Mouse (Mus musculus): Measurements from ENCODE around the gene Cenpa. TPM values are rescaled to one million over a fixed set of nuclear protein-coding genes. Genes with fewer than 3 reads are reported as not detected.

Cenpa gene
- polyA plus RNA-seq, 1 experiment from 2014 or later = 175 TPM

- H3K4me3 ChIP-seq (replicated peaks; ENCODE audit: low read length) = no peak overlapping the region
- peaks cover 20% of the 10 kb centered on the region for H3K27me3 ChIP-seq (ENCODE audit: control insufficient read depth, insufficient read depth, low read length)
- no peak for ATAC-seq (ENCODE audit: insufficient read depth, low FRiP score)
- 73% methylated on average over 10 of the region's 10 CpGs for WGBS
- no peaks in the 10 kb centered on the region for H3K36me3 ChIP-seq (ENCODE audit: control insufficient read depth, insufficient read depth, low read length)
- no peak overlapping the region for H3K4me2 ChIP-seq (ENCODE audit: low read depth, low read length)
- H3K9ac ChIP-seq (ENCODE audit: low read length) = no peak overlapping the region
- H3K4me1 ChIP-seq (ENCODE audit: control insufficient read depth, insufficient read depth, low read length) = peaks cover 5% of the 10 kb centered on the region; the same call in 1 of the 2 replicates
- no peaks in the 10 kb centered on the region for H3K9me3 ChIP-seq (replicated peaks; ENCODE audit: control insufficient read depth, low read length)
- H3K27ac ChIP-seq (ENCODE audit: low read length) = no peak overlapping the region
Observed at GRCm38 (mm10) chr5:30717991-30718703, 51.6 kb downstream of the Cenpa start.

GRCm38 (mm10) chr5:30721935-30722334 is 55.4 kb downstream of the Cenpa start:
- ATAC-seq (ENCODE audit: insufficient read depth, low FRiP score) = no peak
- Histone ChIP-seq H3K27ac (ENCODE audit: low read length) (no peak overlapping the region), H3K4me1 (ENCODE audit: control insufficient read depth, insufficient read depth, low read length) (no peaks in the 10 kb centered on the region), H3K4me2 (ENCODE audit: low read depth, low read length) (no peak overlapping the region), H3K9ac (ENCODE audit: low read length) (no peak overlapping the region), H3K4me3 (replicated peaks; ENCODE audit: low read length) (no peak overlapping the region), H3K36me3 (ENCODE audit: control insufficient read depth, insufficient read depth, low read length) (no peaks in the 10 kb centered on the region), H3K9me3 (replicated peaks; ENCODE audit: control insufficient read depth, low read length) (no peaks in the 10 kb centered on the region), H3K27me3 (ENCODE audit: control insufficient read depth, insufficient read depth, low read length) (no peaks in the 10 kb centered on the region)
- WGBS = 90% methylated on average over 8 of the region's 8 CpGs

Small RNA genes within 50 kb of the gene (microRNA-seq; reads per million reads assigned to microRNA genes)
- gene Mir5625 = not detected

Other genes with a start within 250 kb of the Cenpa start
- 0.30 and 0.46 TPM in 2 replicates for gene Otof, start 204.8 kb upstream of the Cenpa start, polyA plus RNA-seq (2015; fragmentation: Nextera tagmentation; extraction: Ambion mirVana)
- not detected in 2 replicates for gene 1700001C02Rik, start 200.7 kb upstream of the Cenpa start, polyA plus RNA-seq (2015; fragmentation: Nextera tagmentation; extraction: Ambion mirVana)
- not detected in 2 replicates for gene Cib4, start 120.9 kb upstream of the Cenpa start, polyA plus RNA-seq (2015; fragmentation: Nextera tagmentation; extraction: Ambion mirVana)
- gene Kcnk3, start 78.6 kb upstream of the Cenpa start, polyA plus RNA-seq (2015; fragmentation: Nextera tagmentation; extraction: Ambion mirVana) = 6.6 and 7.0 TPM in 2 replicates
- 34.0 and 35.2 TPM in 2 replicates for gene Slc35f6, start 18.8 kb upstream of the Cenpa start, polyA plus RNA-seq (2015; fragmentation: Nextera tagmentation; extraction: Ambion mirVana)
- 6.8 and 7.2 TPM in 2 replicates for gene Dpysl5, start 44.8 kb downstream of the Cenpa start, polyA plus RNA-seq (2015; fragmentation: Nextera tagmentation; extraction: Ambion mirVana)
- 15.1 and 20.0 TPM in 2 replicates for gene Mapre3, start 147.9 kb downstream of the Cenpa start, polyA plus RNA-seq (2015; fragmentation: Nextera tagmentation; extraction: Ambion mirVana)
- gene Tmem214, start 201.2 kb downstream of the Cenpa start, polyA plus RNA-seq (2015; fragmentation: Nextera tagmentation; extraction: Ambion mirVana) = 85.7 and 93.7 TPM in 2 replicates
- 16.7 and 18.4 TPM in 2 replicates for gene Agbl5, start 221.9 kb downstream of the Cenpa start, polyA plus RNA-seq (2015; fragmentation: Nextera tagmentation; extraction: Ambion mirVana)
- 434 and 465 TPM in 2 replicates for gene Ost4, start 241.0 kb downstream of the Cenpa start, polyA plus RNA-seq (2015; fragmentation: Nextera tagmentation; extraction: Ambion mirVana)
- 245 and 257 TPM in 2 replicates for gene Emilin1, start 246.6 kb downstream of the Cenpa start, polyA plus RNA-seq (2015; fragmentation: Nextera tagmentation; extraction: Ambion mirVana)